Mouse (Mus musculus): ENCODE results near the gene H2-Ke6. TPM values are rescaled to one million over a fixed set of nuclear protein-coding genes. Genes with fewer than 3 reads are reported as not detected.

H2-Ke6 gene
- polyA plus RNA-seq, 1 experiment from 2014 or later = 120 TPM

DNA sequence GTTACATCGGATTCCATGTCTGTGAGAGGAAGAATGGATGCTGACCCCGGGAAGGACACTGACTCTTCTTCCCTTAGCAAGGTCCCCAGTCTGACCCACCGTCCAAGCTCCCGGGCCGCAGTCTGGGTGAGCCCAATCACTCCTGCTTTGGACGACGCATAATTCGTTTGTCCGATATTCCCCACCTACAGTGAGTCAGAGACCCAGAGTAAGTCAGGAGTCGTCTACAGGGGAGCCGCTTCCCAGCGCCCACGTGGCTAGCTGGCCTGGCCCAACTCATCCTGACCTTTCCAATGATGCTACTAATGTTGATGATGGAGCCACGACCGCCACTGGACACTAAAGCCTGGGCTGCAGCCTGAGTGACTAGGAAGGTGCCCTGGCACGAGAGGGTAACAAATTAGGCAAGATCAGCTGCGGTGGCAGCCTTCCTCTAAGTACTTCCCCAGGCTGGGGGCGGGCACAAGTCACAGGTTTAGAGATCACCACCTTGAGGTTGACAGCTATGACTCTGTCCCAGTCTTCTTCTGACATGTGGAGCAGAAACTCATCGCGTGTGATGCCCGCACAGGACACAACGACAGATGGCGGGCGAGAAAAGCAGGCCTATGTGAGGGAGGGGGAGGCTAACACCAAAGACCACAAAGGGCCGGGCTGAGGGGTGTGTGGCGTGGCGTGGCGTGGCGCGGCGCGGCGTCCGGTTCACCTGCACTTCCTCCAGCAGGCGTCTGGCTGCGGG lies 774 bp downstream of the H2-Ke6 start:
- H3K9me3 ChIP-seq (replicated peaks) = peaks cover 14% of the 10 kb centered on the region
- H3K27ac ChIP-seq (replicated peaks) = peak overlapping the region; percentile 100
- peaks cover 50% of the 10 kb centered on the region for H3K36me3 ChIP-seq
- peak; percentile 52 for DNase-seq (ENCODE audit: low spot score)
- H3K27me3 ChIP-seq (ENCODE audit: low read depth, poor library complexity, severe bottlenecking) = no peaks in the 10 kb centered on the region
- H3K4me3 ChIP-seq = peak overlapping the region; percentile 99
- WGBS = 2% methylated on average over 36 of the region's 36 CpGs
- peaks cover 78% of the 10 kb centered on the region for H3K4me1 ChIP-seq

DNA sequence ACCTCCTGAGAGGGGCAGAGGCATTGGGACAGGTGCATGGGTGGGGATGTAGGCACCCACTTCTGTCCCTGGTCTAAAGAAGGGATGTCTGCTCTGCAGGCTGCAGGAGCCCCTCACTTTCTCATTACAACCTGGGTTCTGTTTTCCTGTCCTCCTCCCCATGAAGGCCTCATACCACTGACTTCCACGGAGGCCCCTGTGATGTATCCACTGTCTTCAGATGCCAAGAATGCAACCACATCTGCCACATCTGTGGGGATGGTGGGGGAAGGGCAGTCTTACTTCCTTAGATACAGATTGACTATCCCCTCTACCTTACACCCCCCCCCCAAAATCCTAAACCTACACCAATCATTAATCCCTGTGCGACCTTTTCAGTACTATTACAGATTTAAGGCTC lies 1.6 kb downstream of the H2-Ke6 start:
- Histone ChIP-seq H3K36me3 (peaks cover 59% of the 10 kb centered on the region), H3K27ac (replicated peaks) (peak overlapping the region; percentile 100), H3K4me3 (peak overlapping the region; percentile 99), H3K27me3 (ENCODE audit: low read depth, poor library complexity, severe bottlenecking) (no peaks in the 10 kb centered on the region), H3K9me3 (replicated peaks) (peaks cover 22% of the 10 kb centered on the region), H3K4me1 (peaks cover 80% of the 10 kb centered on the region)
- DNase-seq (ENCODE audit: low spot score) = no peak
- WGBS = 14% methylated on average over 2 of the region's 2 CpGs

DNA sequence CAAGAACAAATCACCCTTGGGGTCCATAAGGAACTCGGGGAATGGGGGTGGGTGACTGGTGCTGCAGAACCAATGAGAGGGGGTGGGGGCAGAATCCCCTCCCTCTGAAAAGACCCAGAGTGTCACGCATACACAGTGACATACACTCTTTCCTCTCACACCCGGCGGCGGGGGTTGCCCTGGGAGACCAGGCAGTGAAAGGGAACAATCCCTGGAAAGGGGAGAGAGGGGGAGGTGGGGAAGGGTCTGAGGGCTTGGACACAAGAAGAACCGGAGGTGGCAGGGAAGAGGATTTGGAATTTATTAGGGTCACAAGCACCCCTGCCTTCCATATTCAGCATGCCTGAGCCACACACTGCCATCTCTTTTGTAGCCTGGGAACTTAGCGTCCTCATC lies 2.1 kb downstream of the H2-Ke6 start:
- 2% methylated on average over 7 of the region's 7 CpGs for WGBS
- Histone ChIP-seq H3K27me3 (ENCODE audit: low read depth, poor library complexity, severe bottlenecking) (no peaks in the 10 kb centered on the region), H3K9me3 (replicated peaks) (peaks cover 26% of the 10 kb centered on the region), H3K4me3 (peak overlapping the region; percentile 99), H3K36me3 (peaks cover 63% of the 10 kb centered on the region), H3K4me1 (peaks cover 77% of the 10 kb centered on the region), H3K27ac (replicated peaks) (peak overlapping the region; percentile 100)
- peak; percentile 99 for DNase-seq (ENCODE audit: low spot score)

DNA sequence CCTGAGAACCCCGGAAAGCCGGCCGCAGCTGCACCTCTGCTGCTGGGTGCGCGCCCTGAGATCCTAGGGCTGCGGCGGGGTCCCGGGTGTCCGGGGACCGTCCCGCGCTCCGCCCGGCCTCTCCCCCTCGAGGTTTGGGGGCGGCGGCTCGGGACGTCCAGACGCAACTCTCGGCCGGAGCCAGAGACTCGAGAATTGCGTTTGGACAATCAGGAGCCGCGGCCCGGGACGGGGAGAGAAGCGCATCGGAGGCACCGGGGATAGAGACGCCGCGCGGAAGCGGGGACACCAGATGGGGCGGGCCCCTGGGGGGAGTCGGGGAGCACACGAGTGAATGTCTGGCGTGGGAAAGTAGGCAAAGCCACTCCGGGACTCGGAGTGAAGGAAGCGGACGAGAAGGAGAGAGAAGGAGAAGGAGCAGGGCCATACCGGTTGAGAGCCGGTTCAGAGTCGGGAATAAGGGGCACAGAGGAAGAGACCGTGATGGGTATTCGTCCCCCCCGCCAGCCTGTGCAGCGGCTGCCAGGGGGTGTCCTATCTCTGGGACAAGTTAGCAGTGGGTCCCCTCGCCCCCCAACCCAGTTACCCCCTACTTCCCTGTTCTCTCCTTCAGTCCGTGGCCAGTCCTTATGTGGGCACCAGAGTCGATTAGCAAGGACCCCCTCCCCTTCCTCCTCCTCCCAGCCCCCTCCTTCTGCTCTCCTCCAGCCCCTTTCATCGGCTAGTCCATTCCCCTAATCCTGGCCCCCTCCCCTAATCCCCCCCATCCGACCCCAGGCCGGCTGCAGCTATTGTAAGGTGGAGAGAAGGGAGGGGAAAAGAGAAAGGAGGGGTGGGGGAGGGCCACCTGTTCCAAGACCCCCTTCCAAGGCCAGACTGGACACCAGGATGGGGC lies 2.8 kb downstream of the H2-Ke6 start:
- peak; percentile 94 for DNase-seq (ENCODE audit: low spot score)
- H3K9me3 ChIP-seq (replicated peaks) = peaks cover 33% of the 10 kb centered on the region
- H3K27ac ChIP-seq (replicated peaks) = peak overlapping the region; percentile 100
- peaks cover 63% of the 10 kb centered on the region for H3K36me3 ChIP-seq
- peaks cover 71% of the 10 kb centered on the region for H3K4me1 ChIP-seq
- under 1% methylated on average over 57 of the region's 57 CpGs for WGBS
- H3K27me3 ChIP-seq (ENCODE audit: low read depth, poor library complexity, severe bottlenecking) = no peaks in the 10 kb centered on the region
- peak overlapping the region; percentile 99 for H3K4me3 ChIP-seq

GRCm38 (mm10) chr17:34024317-34024821 lies 3.5 kb downstream of the H2-Ke6 start, which contains the start of gene Ring1:
Gene Ring1 (minus strand): TSS chr17:34024680.
- Histone ChIP-seq H3K27ac (replicated peaks) (peak within 1 kb of the TSS; percentile 100), H3K4me1 (peaks cover 64% of the 10 kb centered on the region), H3K27me3 (ENCODE audit: low read depth, poor library complexity, severe bottlenecking) (no peaks in the 10 kb centered on the region), H3K4me3 (peak within 1 kb of the TSS; percentile 99), H3K36me3 (peaks cover 63% of the 10 kb centered on the region), H3K9me3 (replicated peaks) (peaks cover 40% of the 10 kb centered on the region)
- peak; percentile 96 for DNase-seq (ENCODE audit: low spot score)
- WGBS = under 1% methylated on average over 50 of the region's 58 CpGs

DNA sequence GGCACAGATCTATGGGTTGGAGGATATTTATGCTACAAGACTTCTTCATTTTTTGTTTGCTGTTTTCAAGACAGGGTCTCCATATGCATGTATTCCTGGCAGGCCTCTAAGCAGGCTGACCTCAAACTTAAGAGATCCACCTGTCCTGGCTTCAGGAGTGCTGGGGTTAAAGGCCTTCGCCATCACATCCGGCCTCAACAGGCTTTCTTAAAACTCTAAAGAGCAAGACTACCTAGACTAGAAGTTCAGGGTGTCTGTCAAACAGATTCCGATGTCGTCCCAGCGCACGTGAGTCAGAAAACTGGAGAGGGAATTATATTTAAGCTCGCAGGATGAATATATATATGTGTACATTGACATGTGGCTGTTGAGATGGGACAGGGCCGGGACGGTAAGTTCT lies 4.2 kb downstream of the H2-Ke6 start:
- DNase-seq (ENCODE audit: low spot score) = no peak
- Histone ChIP-seq H3K27me3 (ENCODE audit: low read depth, poor library complexity, severe bottlenecking) (no peaks in the 10 kb centered on the region), H3K9me3 (replicated peaks) (peaks cover 45% of the 10 kb centered on the region), H3K27ac (replicated peaks) (peak overlapping the region; percentile 100), H3K4me1 (peaks cover 57% of the 10 kb centered on the region), H3K4me3 (peak overlapping the region; percentile 99), H3K36me3 (peaks cover 62% of the 10 kb centered on the region)
- 68% methylated on average over 9 of the region's 9 CpGs for WGBS

DNA sequence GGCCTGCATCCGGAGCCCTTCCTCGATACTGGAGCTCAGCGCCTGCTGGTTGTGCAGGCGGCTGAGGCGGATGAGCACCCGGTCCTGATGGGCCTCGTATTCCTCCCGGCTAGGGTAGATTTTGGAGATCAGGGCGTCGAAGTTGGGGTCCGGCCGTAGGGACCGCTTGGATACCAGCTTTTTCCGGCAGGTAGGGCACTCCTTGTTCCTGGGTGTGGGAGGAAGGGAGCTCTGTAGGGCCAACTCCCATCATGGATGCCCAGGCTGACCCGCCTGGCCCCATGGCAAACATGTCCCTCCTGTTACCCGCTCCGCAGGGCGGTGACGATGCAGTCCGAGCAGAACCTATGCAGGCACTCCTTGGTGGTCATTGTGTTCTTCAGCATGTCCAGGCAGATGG lies 4.9 kb downstream of the H2-Ke6 start:
- 97% methylated on average over 20 of the region's 20 CpGs for WGBS
- peaks cover 60% of the 10 kb centered on the region for H3K36me3 ChIP-seq

DNA sequence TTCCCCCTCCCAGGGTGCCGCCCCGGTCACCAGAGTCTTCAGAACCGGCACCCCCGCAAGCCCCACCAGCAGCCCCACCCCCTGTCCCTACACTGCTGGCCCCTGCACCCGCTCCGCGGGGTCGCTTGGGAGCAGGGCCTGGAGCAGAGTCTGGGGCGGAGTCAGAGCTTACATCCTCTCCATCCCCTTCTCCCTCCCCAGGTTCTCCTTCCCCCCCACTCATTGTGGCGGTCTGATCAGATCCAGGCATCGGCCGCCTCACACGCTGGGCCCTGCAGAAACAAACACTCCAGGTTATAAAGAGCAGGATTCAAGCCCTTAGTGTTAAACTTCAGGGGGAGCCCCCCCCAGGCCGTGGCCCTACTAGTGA lies 5.5 kb downstream of the H2-Ke6 start:
- Histone ChIP-seq H3K36me3 (peaks cover 63% of the 10 kb centered on the region), H3K4me1 (peaks cover 45% of the 10 kb centered on the region), H3K9me3 (replicated peaks) (peaks cover 45% of the 10 kb centered on the region), H3K27ac (replicated peaks) (peak overlapping the region; percentile 100), H3K27me3 (ENCODE audit: low read depth, poor library complexity, severe bottlenecking) (no peaks in the 10 kb centered on the region), H3K4me3 (peak overlapping the region; percentile 99)
- DNase-seq (ENCODE audit: low spot score) = no peak
- WGBS = 95% methylated on average over 14 of the region's 14 CpGs

More for the DNA sequence above, 4.9 kb downstream of the H2-Ke6 start:
- Histone ChIP-seq H3K4me1 (peaks cover 50% of the 10 kb centered on the region), H3K27ac (replicated peaks) (peak overlapping the region; percentile 100), H3K27me3 (ENCODE audit: low read depth, poor library complexity, severe bottlenecking) (no peaks in the 10 kb centered on the region), H3K9me3 (replicated peaks) (peaks cover 45% of the 10 kb centered on the region), H3K4me3 (peak overlapping the region; percentile 99)
- no peak for DNase-seq (ENCODE audit: low spot score)

DNA sequence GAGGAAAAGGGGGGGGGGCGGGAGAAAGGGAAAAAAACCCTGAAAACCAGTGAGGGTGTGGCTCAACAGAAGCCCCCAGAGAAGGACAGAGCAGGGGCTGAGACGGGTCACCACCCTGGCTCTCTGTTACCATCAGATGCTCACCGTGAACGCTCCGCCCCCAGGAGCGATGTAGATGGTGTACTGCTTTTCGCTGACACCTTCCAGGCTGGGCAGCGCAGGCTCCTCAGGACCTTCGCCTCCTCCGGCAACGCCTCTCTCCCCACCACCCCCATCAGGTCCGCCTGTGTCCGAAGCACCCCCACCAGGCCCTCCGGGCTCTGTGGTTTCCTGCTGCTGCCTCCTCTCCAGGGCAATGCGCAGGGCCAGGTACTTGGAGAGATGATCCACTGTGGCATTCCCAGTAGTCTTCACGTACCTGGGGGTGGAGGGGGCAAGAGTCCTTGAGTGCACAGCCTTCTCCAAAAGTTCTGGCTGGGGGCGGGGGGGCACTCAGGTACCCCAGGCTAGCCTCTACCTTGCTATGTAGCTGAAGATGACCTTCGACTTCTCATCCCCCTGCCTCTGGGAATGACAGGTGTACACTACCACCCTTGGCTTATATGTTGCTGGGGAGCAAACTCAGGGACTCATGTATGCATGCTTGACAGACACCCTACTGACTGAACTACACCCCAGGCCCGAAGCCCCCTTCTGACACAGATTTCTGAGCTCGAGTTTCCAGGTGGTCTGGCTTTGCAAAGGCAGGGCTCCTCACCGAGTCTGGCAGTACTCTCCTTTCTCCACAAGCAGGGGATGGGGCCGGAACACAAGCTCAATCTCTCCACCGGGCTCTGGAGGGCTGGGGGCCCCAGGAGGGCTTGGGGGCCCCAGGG lies 6.1 kb downstream of the H2-Ke6 start:
- DNase-seq (ENCODE audit: low spot score) = no peak
- H3K9me3 ChIP-seq (replicated peaks) = peaks cover 48% of the 10 kb centered on the region
- peak overlapping the region; percentile 99 for H3K4me3 ChIP-seq

GRCm38 (mm10) chr17:34013436-34013835 lies 14.4 kb downstream of the H2-Ke6 start:
- H3K4me1 ChIP-seq = no peaks in the 10 kb centered on the region
- no peak overlapping the region for H3K27ac ChIP-seq (replicated peaks)
- peaks cover 53% of the 10 kb centered on the region for H3K36me3 ChIP-seq
- H3K4me3 ChIP-seq = no peak overlapping the region
- H3K9me3 ChIP-seq (replicated peaks) = peaks cover 25% of the 10 kb centered on the region
- 97% methylated on average over 8 of the region's 8 CpGs for WGBS
- H3K27me3 ChIP-seq (ENCODE audit: low read depth, poor library complexity, severe bottlenecking) = no peaks in the 10 kb centered on the region
- DNase-seq (ENCODE audit: low spot score) = no peak

More for the DNA sequence above, 6.1 kb downstream of the H2-Ke6 start:
- Histone ChIP-seq H3K36me3 (peaks cover 68% of the 10 kb centered on the region), H3K27ac (replicated peaks) (peak overlapping the region; percentile 100), H3K27me3 (ENCODE audit: low read depth, poor library complexity, severe bottlenecking) (no peaks in the 10 kb centered on the region), H3K4me1 (peaks cover 38% of the 10 kb centered on the region)
- 94% methylated on average over 23 of the region's 23 CpGs for WGBS

GRCm38 (mm10) chr17:34010156-34010555 lies 17.7 kb downstream of the H2-Ke6 start:
- peaks cover 23% of the 10 kb centered on the region for H3K36me3 ChIP-seq
- WGBS = 80% methylated on average over 5 of the region's 5 CpGs
- H3K27ac ChIP-seq (replicated peaks) = no peak overlapping the region
- H3K4me1 ChIP-seq = no peaks in the 10 kb centered on the region
- no peak for DNase-seq (ENCODE audit: low spot score)
- H3K27me3 ChIP-seq (ENCODE audit: low read depth, poor library complexity, severe bottlenecking) = no peaks in the 10 kb centered on the region; the same call in 1 of the 2 replicates
- H3K9me3 ChIP-seq (replicated peaks) = peaks cover 12% of the 10 kb centered on the region
- H3K4me3 ChIP-seq = no peak overlapping the region

DNA sequence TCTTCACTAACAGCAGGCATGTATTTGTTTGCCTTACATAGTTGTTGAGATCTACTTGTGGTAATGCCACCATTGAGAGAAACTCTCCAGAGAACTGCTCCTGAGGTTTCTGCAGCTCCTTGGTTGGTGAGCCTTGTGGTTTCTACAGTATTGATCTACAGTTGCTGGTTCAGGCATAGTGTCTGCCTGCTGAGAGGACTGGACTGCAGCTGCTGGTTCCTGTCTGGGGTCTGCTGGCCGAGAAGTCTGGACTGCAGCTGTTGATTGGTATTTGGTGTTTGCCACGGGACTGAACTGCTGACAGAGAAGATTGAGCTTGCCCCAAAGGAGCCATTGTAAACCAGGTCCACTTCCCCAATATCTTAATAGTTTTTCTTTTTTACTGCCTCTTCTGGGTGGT lies 21.3 kb downstream of the H2-Ke6 start:
- WGBS = 64% methylated on average over 2 of the region's 2 CpGs
- peaks cover 10% of the 10 kb centered on the region for H3K27me3 ChIP-seq (ENCODE audit: low read depth, poor library complexity, severe bottlenecking)
- H3K4me1 ChIP-seq = 0 out of 2 replicates have a peak, but pooled peaks cover 3% of the 10 kb centered on the region
- 0 out of 2 replicates have a peak, but pooled peaks cover 1% of the 10 kb centered on the region for H3K9me3 ChIP-seq (replicated peaks)
- H3K36me3 ChIP-seq = no peaks in the 10 kb centered on the region
- no peak for DNase-seq (ENCODE audit: low spot score)
- H3K4me3 ChIP-seq = no peak overlapping the region
- no peak overlapping the region for H3K27ac ChIP-seq (replicated peaks)
